Mouse (Mus musculus) liver, embryonic 14.5 days (tissue): Measurements from ENCODE around the gene Ndufb8. TPM values are rescaled to one million over a fixed set of nuclear protein-coding genes. Genes with fewer than 3 reads are reported as not detected.

ENCODE experiments used
- ATAC-seq: fragments of 200-750 bp; cut with Nextera tagmentation; 2 replicates; pipeline ENCODE4 v1.8.0; 2017; ENCODE audit warnings: moderate number of reproducible peaks, mild to moderate bottlenecking, moderate library complexity; ENCODE audit not compliant: insufficient read depth
- DNase-seq, 3 experiments: peaks; one replicate each; pipeline ENCODE4 v3.0.0-alpha.2; 2012 to 2013; ENCODE audit warnings: low read depth in 3 of 3, low spot score in 3 of 3
- H3K27ac ChIP-seq: fragments of 300-500 bp; sonication (generic); 2 replicates; pipeline ENCODE4 v1.5.1; 2014; ENCODE audit warnings: moderate library complexity, mild to moderate bottlenecking, control low read depth, inconsistent platforms
- H3K27me3 ChIP-seq: fragments of 300-500 bp; sonication (generic); 2 replicates; pipeline ENCODE4 v1.6.1; 2014; ENCODE audit warnings: mild to moderate bottlenecking, low read length, moderate library complexity; ENCODE audit not compliant: control insufficient read depth, insufficient read depth
- H3K36me3 ChIP-seq: fragments of 300-500 bp; sonication (generic); replicated peaks from 2 replicates; pipeline ENCODE4 v1.6.1; 2014; ENCODE audit warnings: low read depth; ENCODE audit not compliant: control insufficient read depth, insufficient read depth
- H3K4me1 ChIP-seq, 2 experiments: fragments of 200-500 bp in 1 of 2; fragments of 300-500 bp in 1 of 2; sonication (generic) in 1 of 2; replicated peaks; 2 replicates each; pipeline ENCODE4 v1.6.1; 2012 to 2014; ENCODE audit warnings: antibody characterized with exemption in 1 of 2, inconsistent platforms in 1 of 2, low read length in 1 of 2; ENCODE audit not compliant: control insufficient read depth in 2 of 2, insufficient read depth in 2 of 2
- H3K4me2 ChIP-seq: fragments of 300-500 bp; sonication (generic); 2 replicates; pipeline ENCODE4 v1.6.1; 2014; ENCODE audit warnings: low read depth, mild to moderate bottlenecking, control low read depth, moderate library complexity
- H3K4me3 ChIP-seq, 2 experiments: fragments of 200-500 bp in 1 of 2; fragments of 300-500 bp in 1 of 2; sonication (generic) in 1 of 2; 2 replicates each; pipeline ENCODE4 v1.5.1; 2012 to 2014; ENCODE audit warnings: low read depth in 2 of 2, low read length in 2 of 2, mild to moderate bottlenecking in 2 of 2, control low read depth in 1 of 2, inconsistent platforms in 1 of 2, moderate library complexity in 1 of 2; ENCODE audit not compliant: insufficient read depth in 1 of 2
- H3K9ac ChIP-seq: fragments of 300-500 bp; sonication (generic); replicated peaks from 2 replicates; pipeline ENCODE4 v1.6.1; 2014; ENCODE audit warnings: mild to moderate bottlenecking, control low read depth, moderate library complexity
- H3K9me3 ChIP-seq: fragments of 300-500 bp; sonication (generic); 2 replicates; pipeline ENCODE4 v1.6.1; 2016; ENCODE audit warnings: low read length, mixed read lengths; ENCODE audit not compliant: control insufficient read depth
- CTCF ChIP-seq: IDR thresholded peaks from 2 replicates; pipeline ENCODE4 v1.5.1; 2016; ENCODE audit warnings: antibody characterized with exemption, low read depth, control low read depth
- EP300 ChIP-seq: IDR thresholded peaks from 2 replicates; pipeline ENCODE4 v1.6.1; 2016; ENCODE audit warnings: antibody characterized with exemption, low read depth
- WGBS: fragments of 180-500 bp; shearing (Covaris S2); extraction: QIAGEN DNeasy Blood & Tissue Kit; methylation state at CpG from one replicate; pipeline ENCODE4 v1.1.7; 2014; ENCODE audit not compliant: insufficient replicate concordance; 5-methylcytosine and 5-hydroxymethylcytosine counted together
- polyA plus RNA-seq, 2 experiments: library from polyadenylated mRNA; depleted of rRNA in 1 of 2; stranded (reverse) in 1 of 2; unstranded in 1 of 2; fragments of >200 nt; fragmentation: Nextera tagmentation in 1 of 2; extraction: Ambion mirVana in 1 of 2; gene quantifications; 2 replicates each; pipeline versions ENCODE4 v1.2.1 to v1.2.3; 2012 to 2014

Gene Ndufb8
- polyA plus RNA-seq, 2 experiments = 209 to 349 TPM

DNA sequence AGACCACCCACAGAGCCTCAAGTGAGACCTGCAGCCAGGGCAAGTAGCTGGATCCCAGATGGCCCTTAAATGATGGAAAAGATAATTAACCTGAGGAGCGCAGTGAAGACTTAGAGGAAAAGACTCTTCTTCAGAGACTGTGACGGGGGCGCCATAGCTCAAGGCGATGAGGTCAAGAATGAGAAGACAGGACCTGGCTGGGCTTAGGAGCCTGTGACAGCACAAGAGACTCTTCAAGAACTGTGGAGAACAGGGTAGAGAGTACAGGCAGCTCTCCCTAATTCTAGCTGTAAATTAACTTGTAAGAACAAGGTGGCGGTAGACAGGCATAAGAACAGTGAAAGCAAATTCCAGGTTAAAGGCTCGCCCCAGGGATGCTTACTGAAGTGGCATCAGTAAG lies 53.3 kb downstream of the Ndufb8 start:
- Histone ChIP-seq H3K4me3 (no peak overlapping the region), H3K4me2 (no peak overlapping the region), H3K9me3 (no peaks in the 10 kb centered on the region), H3K9ac (no peak overlapping the region), H3K4me1 (no peaks in the 10 kb centered on the region), H3K27ac (no peak overlapping the region), H3K27me3 (no peaks in the 10 kb centered on the region; the same call in 1 of the 2 replicates), H3K36me3 (no peaks in the 10 kb centered on the region)
- no peak for TF ChIP-seq CTCF
- TF ChIP-seq EP300 = no peak
- WGBS = 60% methylated on average over 6 of the region's 6 CpGs
- DNase-seq (no peak), ATAC-seq (no peak)

DNA sequence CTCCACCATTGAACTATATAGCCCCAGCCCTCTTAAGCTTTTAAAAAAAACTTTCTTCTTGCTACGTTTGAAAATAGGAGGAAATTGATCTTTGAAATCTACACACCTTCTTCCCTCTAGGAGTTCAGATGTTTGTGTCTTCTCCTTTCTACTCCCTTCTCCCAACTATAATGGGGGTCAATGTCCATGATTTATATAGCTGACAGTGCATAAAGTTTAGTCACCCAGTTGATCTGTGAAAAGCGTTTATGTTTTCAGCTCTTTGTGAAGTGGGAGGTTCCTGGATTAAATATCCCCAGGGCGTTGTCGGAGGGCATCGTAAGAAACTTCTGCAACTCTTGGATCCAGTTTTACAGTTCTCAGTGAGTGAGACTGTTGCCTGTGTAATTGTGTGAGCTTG lies 55.0 kb downstream of the Ndufb8 start:
- Histone ChIP-seq H3K4me1 (no peaks in the 10 kb centered on the region), H3K4me2 (no peak overlapping the region), H3K27me3 (no peaks in the 10 kb centered on the region; the same call in 1 of the 2 replicates), H3K4me3 (no peak overlapping the region), H3K9ac (no peak overlapping the region), H3K36me3 (no peaks in the 10 kb centered on the region), H3K9me3 (no peaks in the 10 kb centered on the region), H3K27ac (no peak overlapping the region)
- DNase-seq (no peak), ATAC-seq (no peak)
- TF ChIP-seq CTCF = no peak
- TF ChIP-seq EP300 = no peak
- whole genome bisulfite sequencing = 47% methylated on average over 5 of the region's 5 CpGs

DNA sequence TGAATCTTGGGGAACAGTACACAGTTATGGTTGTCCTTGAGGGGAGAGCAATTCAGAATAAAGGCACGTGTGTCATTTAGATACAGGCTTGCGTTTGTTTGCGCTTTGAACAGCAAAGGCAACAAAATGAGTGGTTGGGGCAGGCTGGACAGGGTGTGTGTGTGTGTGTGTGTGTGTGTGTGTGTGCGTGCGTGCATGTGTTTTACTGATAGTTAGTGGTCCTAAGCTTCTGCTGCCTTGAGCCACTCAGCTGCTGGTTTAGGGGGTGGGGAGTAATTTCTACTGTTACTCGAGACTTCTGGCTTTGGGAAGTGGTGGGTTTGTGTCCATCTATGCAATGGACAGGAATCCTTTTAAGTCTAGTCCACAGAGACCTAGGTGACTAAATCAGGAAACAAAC lies 56.3 kb downstream of the Ndufb8 start:
- 41% methylated on average over 6 of the region's 6 CpGs for WGBS
- H3K36me3 ChIP-seq = no peaks in the 10 kb centered on the region
- H3K9ac ChIP-seq = no peak overlapping the region
- H3K9me3 ChIP-seq = no peaks in the 10 kb centered on the region
- no peak overlapping the region for H3K27ac ChIP-seq
- no peaks in the 10 kb centered on the region; a peak in 1 of 4 replicates for H3K4me1 ChIP-seq
- TF ChIP-seq CTCF = no peak
- TF ChIP-seq EP300 = no peak
- no peaks in the 10 kb centered on the region; the same call in 1 of the 2 replicates for H3K27me3 ChIP-seq
- H3K4me2 ChIP-seq = no peak overlapping the region
- no peak overlapping the region for H3K4me3 ChIP-seq
- no peak for ATAC-seq
- DNase-seq = no peak

Other genes with a start within 250 kb of the Ndufb8 start
- gene Scd4, start 222.3 kb downstream of the Ndufb8 start, polyA plus RNA-seq (2012; rRNA removed) = 0.04 and 0.08 TPM in 2 replicates
- gene Scd4, start 222.3 kb downstream of the Ndufb8 start, polyA plus RNA-seq (2014; fragmentation: Nextera tagmentation; extraction: Ambion mirVana) = 0.09 TPM in 1 of 2 replicates, not detected in the other
- 22.5 and 25.1 TPM in 2 replicates for gene Scd1, start 147.6 kb downstream of the Ndufb8 start, polyA plus RNA-seq (2012; rRNA removed)
- 11.1 and 11.9 TPM in 2 replicates for gene Scd1, start 147.6 kb downstream of the Ndufb8 start, polyA plus RNA-seq (2014; fragmentation: Nextera tagmentation; extraction: Ambion mirVana)
- gene Wnt8b, start 62.0 kb downstream of the Ndufb8 start, polyA plus RNA-seq (2012; rRNA removed) = not detected in 2 replicates
- not detected in 2 replicates for gene Wnt8b, start 62.0 kb downstream of the Ndufb8 start, polyA plus RNA-seq (2014; fragmentation: Nextera tagmentation; extraction: Ambion mirVana)
- 0.46 and 0.48 TPM in 2 replicates for gene Sec31b, start 9.6 kb downstream of the Ndufb8 start, polyA plus RNA-seq (2012; rRNA removed)
- 0.11 and 0.20 TPM in 2 replicates for gene Sec31b, start 9.6 kb downstream of the Ndufb8 start, polyA plus RNA-seq (2014; fragmentation: Nextera tagmentation; extraction: Ambion mirVana)
- not detected in 2 replicates for gene Gm20538, start 2.6 kb downstream of the Ndufb8 start, polyA plus RNA-seq (2012; rRNA removed)
- gene Gm20538, start 2.6 kb downstream of the Ndufb8 start, polyA plus RNA-seq (2014; fragmentation: Nextera tagmentation; extraction: Ambion mirVana) = not detected in 2 replicates
- 5.7 and 6.6 TPM in 2 replicates for gene Hif1an, start 7.4 kb upstream of the Ndufb8 start, polyA plus RNA-seq (2012; rRNA removed)
- 6.5 and 7.2 TPM in 2 replicates for gene Hif1an, start 7.4 kb upstream of the Ndufb8 start, polyA plus RNA-seq (2014; fragmentation: Nextera tagmentation; extraction: Ambion mirVana)
- 0.02 TPM in 1 of 2 replicates, not detected in the other for gene Pax2, start 200.6 kb upstream of the Ndufb8 start, polyA plus RNA-seq (2012; rRNA removed)
- gene Pax2, start 200.6 kb upstream of the Ndufb8 start, polyA plus RNA-seq (2014; fragmentation: Nextera tagmentation; extraction: Ambion mirVana) = not detected in 2 replicates